Mouse (Mus musculus) olfactory bulb, adult 2 months (tissue): Measurements from ENCODE around the gene Dglucy.

Experiments used
- CTCF ChIP-seq: fragments of 200-500 bp; IDR thresholded peaks from 2 replicates; pipeline ENCODE4 v1.5.1; 2012; ENCODE audit warnings: low read depth, mild to moderate bottlenecking, low read length, moderate library complexity; ENCODE audit not compliant: insufficient read depth
- POLR2A ChIP-seq: fragments of 200-500 bp; IDR thresholded peaks from 2 replicates; pipeline ENCODE4 v1.6.1; 2012; ENCODE audit warnings: mild to moderate bottlenecking, low read depth, low read length, moderate library complexity; ENCODE audit not compliant: insufficient read depth

DNA sequence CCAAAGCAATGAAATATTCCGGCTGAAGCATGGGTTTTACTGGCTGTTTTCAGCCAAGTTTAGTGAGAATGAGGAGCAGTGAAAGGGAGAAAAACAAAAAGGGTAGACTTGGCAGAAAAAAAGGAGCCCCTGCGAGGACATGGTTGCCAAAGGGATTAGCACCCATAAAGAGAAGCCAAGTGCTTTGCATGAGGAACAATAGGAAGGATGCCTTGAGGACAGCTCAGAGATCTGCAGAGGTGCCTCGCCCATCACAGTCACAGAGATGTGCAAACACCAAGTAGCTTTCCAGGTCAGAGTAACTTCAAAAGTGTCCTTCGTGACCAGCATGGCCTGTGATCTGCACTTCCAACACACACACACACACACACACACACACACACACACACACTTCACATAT lies 21.4 kb upstream of the Dglucy start:
- TF ChIP-seq CTCF (no peak), POLR2A (no peak)
